Mouse (Mus musculus) heart, embryonic 11.5 days (tissue): ENCODE results near the gene Flt3. TPM values are rescaled to one million over a fixed set of nuclear protein-coding genes. Genes with fewer than 3 reads are reported as not detected.

ENCODE experiments used
- ATAC-seq: fragments of 200-750 bp; cut with Nextera tagmentation; replicated peaks from 2 replicates; pipeline ENCODE4 v1.8.0; 2017; ENCODE audit warnings: moderate library complexity; ENCODE audit not compliant: insufficient number of reproducible peaks, low FRiP score, low TSS enrichment
- H3K27ac ChIP-seq: fragments of 300-500 bp; sonication (generic); 2 replicates; pipeline ENCODE4 v1.5.1; 2014; ENCODE audit warnings: mild to moderate bottlenecking, low read depth, low read length
- H3K27me3 ChIP-seq: fragments of 300-500 bp; sonication (generic); 2 replicates; pipeline ENCODE4 v1.6.1; 2014; ENCODE audit warnings: mild to moderate bottlenecking, low read length, mixed read lengths; ENCODE audit not compliant: control insufficient read depth, insufficient read depth
- H3K36me3 ChIP-seq: fragments of 300-500 bp; sonication (generic); 2 replicates; pipeline ENCODE4 v1.6.1; 2014; ENCODE audit warnings: mild to moderate bottlenecking, low read length, moderate library complexity, mixed read lengths; ENCODE audit not compliant: control insufficient read depth, insufficient read depth
- H3K4me1 ChIP-seq: fragments of 300-500 bp; sonication (generic); 2 replicates; pipeline ENCODE4 v1.6.1; 2014; ENCODE audit warnings: low read length; ENCODE audit not compliant: control insufficient read depth, insufficient read depth
- H3K4me2 ChIP-seq: fragments of 300-500 bp; sonication (generic); 2 replicates; pipeline ENCODE4 v1.6.1; 2014; ENCODE audit warnings: mild to moderate bottlenecking, moderate library complexity
- H3K4me3 ChIP-seq: fragments of 300-500 bp; sonication (generic); 2 replicates; pipeline ENCODE4 v1.5.1; 2014; ENCODE audit warnings: low read depth, low read length
- H3K9ac ChIP-seq: fragments of 300-500 bp; sonication (generic); 2 replicates; pipeline ENCODE4 v1.6.1; 2014; ENCODE audit warnings: mild to moderate bottlenecking, low read depth, low read length, moderate library complexity
- H3K9me3 ChIP-seq: fragments of 300-500 bp; sonication (generic); replicated peaks from 2 replicates; pipeline ENCODE4 v1.6.1; 2016; ENCODE audit warnings: low read length; ENCODE audit not compliant: control insufficient read depth
- WGBS: fragments of 180-500 bp; shearing (Covaris S2); extraction: QIAGEN DNeasy Blood & Tissue Kit; methylation state at CpG from one replicate; pipeline ENCODE4 v1.1.7; 2014; ENCODE audit not compliant: insufficient replicate concordance; 5-methylcytosine and 5-hydroxymethylcytosine counted together
- polyA plus RNA-seq: library from polyadenylated mRNA; unstranded; fragments of >200 nt; fragmentation: Nextera tagmentation; extraction: Ambion mirVana; gene quantifications from 2 replicates; pipeline ENCODE4 v1.2.1, GENCODE M21; 2014

The Flt3 gene
- polyA plus RNA-seq, 1 experiment from 2014 or later, result 0.10 TPM

- Histone ChIP-seq H3K4me2 (no peak overlapping the region), H3K36me3 (0 out of 2 replicates have a peak, but pooled peaks cover 2% of the 10 kb centered on the region), H3K9ac (no peak overlapping the region), H3K27ac (no peak overlapping the region), H3K4me1 (peaks cover 47% of the 10 kb centered on the region), H3K27me3 (no peaks in the 10 kb centered on the region), H3K4me3 (no peak overlapping the region), H3K9me3 (no peaks in the 10 kb centered on the region)
- WGBS, result 88% methylated on average over 5 of the region's 5 CpGs
- no peak for ATAC-seq
These were observed 36.2 kb upstream of the Flt3 start for GRCm38 (mm10) chr5:147436491-147436890.

GRCm38 (mm10) chr5:147435751-147436150, 35.5 kb upstream of the Flt3 start:
- no peak overlapping the region for H3K4me2 ChIP-seq
- peaks cover 42% of the 10 kb centered on the region for H3K4me1 ChIP-seq
- H3K36me3 ChIP-seq, result 0 out of 2 replicates have a peak, but pooled peaks cover 2% of the 10 kb centered on the region
- WGBS, result 71% methylated on average over 2 of the region's 2 CpGs
- H3K9ac ChIP-seq, result no peak overlapping the region
- H3K27me3 ChIP-seq, result no peaks in the 10 kb centered on the region
- H3K27ac ChIP-seq, result no peak overlapping the region
- no peak for ATAC-seq
- H3K9me3 ChIP-seq, result no peaks in the 10 kb centered on the region
- H3K4me3 ChIP-seq, result no peak overlapping the region

- no peak for ATAC-seq
- Histone ChIP-seq H3K27me3 (no peaks in the 10 kb centered on the region), H3K4me1 (peaks cover 42% of the 10 kb centered on the region), H3K36me3 (0 out of 2 replicates have a peak, but pooled peaks cover 2% of the 10 kb centered on the region), H3K4me3 (no peak overlapping the region), H3K27ac (no peak overlapping the region), H3K9ac (no peak overlapping the region), H3K9me3 (no peaks in the 10 kb centered on the region), H3K4me2 (no peak overlapping the region)
- WGBS, result 70% methylated on average over 4 of the region's 4 CpGs
These were observed 34.9 kb upstream of the Flt3 start for GRCm38 (mm10) chr5:147435224-147435623.

GRCm38 (mm10) chr5:147432927-147433326, 32.6 kb upstream of the Flt3 start:
- 86% methylated on average over 8 of the region's 8 CpGs for WGBS
- Histone ChIP-seq H3K36me3 (0 out of 2 replicates have a peak, but pooled peaks cover 2% of the 10 kb centered on the region), H3K9ac (no peak overlapping the region), H3K4me1 (peaks cover 33% of the 10 kb centered on the region), H3K27me3 (no peaks in the 10 kb centered on the region), H3K4me2 (peak overlapping the region; percentile 51; the same call in 1 of the 2 replicates), H3K27ac (no peak overlapping the region), H3K4me3 (no peak overlapping the region; the same call in 1 of the 2 replicates), H3K9me3 (no peaks in the 10 kb centered on the region)
- no peak for ATAC-seq

- Histone ChIP-seq H3K4me1 (peaks cover 27% of the 10 kb centered on the region), H3K4me2 (peak overlapping the region; percentile 78), H3K9ac (peak overlapping the region; percentile 83), H3K36me3 (0 out of 2 replicates have a peak, but pooled peaks cover 2% of the 10 kb centered on the region), H3K27ac (peak overlapping the region; percentile 98), H3K27me3 (no peaks in the 10 kb centered on the region), H3K9me3 (no peaks in the 10 kb centered on the region), H3K4me3 (peak overlapping the region; percentile 84)
- WGBS, result under 1% methylated on average over 42 of the region's 68 CpGs
- peak; percentile 62 for ATAC-seq
These were observed 30.9 kb upstream of the Flt3 start for GRCm38 (mm10) chr5:147430936-147431839.

- peak; percentile 88 for ATAC-seq
- H3K4me1 ChIP-seq, result peaks cover 24% of the 10 kb centered on the region
- no peaks in the 10 kb centered on the region for H3K9me3 ChIP-seq
- WGBS, result under 1% methylated on average over 49 of the region's 91 CpGs
- peak overlapping the region; percentile 84 for H3K4me3 ChIP-seq
- peak overlapping the region; percentile 78 for H3K4me2 ChIP-seq
- H3K36me3 ChIP-seq, result 0 out of 2 replicates have a peak, but pooled peaks cover 2% of the 10 kb centered on the region
- H3K9ac ChIP-seq, result peak overlapping the region; percentile 83
- no peaks in the 10 kb centered on the region for H3K27me3 ChIP-seq
- H3K27ac ChIP-seq, result peak overlapping the region; percentile 98
These were observed 30.2 kb upstream of the Flt3 start for GRCm38 (mm10) chr5:147430361-147430935.

GRCm38 (mm10) chr5:147429535-147430305, 29.4 kb upstream of the Flt3 start, which contains the start of gene Pan3:
TSS of gene Pan3 (plus strand) at chr5:147430161.
- H3K4me2 ChIP-seq, result peak within 1 kb of the TSS; percentile 78
- peaks cover 17% of the 10 kb centered on the region for H3K4me1 ChIP-seq
- no peaks in the 10 kb centered on the region for H3K27me3 ChIP-seq
- 0 out of 2 replicates have a peak, but pooled peaks cover 2% of the 10 kb centered on the region for H3K36me3 ChIP-seq
- H3K4me3 ChIP-seq, result peak within 1 kb of the TSS; percentile 84
- peak; percentile 88 for ATAC-seq
- whole genome bisulfite sequencing, result under 1% methylated on average over 48 of the region's 51 CpGs
- H3K9me3 ChIP-seq, result no peaks in the 10 kb centered on the region
- peak within 1 kb of the TSS; percentile 83 for H3K9ac ChIP-seq
- H3K27ac ChIP-seq, result peak within 1 kb of the TSS; percentile 98
